Mouse (Mus musculus) liver, adult 2 months (tissue): Measurements from ENCODE around the gene Add2.

Experiments
- CTCF ChIP-seq: fragments of 200-500 bp; IDR thresholded peaks from 2 replicates; pipeline ENCODE4 v1.5.1; 2011; ENCODE audit warnings: low read depth, low read length, control low read depth
- POLR2A ChIP-seq: fragments of 200-500 bp; IDR thresholded peaks from 2 replicates; pipeline ENCODE4 v1.6.1; 2011; ENCODE audit warnings: low read length, control low read depth; ENCODE audit not compliant: insufficient read depth; ENCODE audit errors: extremely low read depth

DNA sequence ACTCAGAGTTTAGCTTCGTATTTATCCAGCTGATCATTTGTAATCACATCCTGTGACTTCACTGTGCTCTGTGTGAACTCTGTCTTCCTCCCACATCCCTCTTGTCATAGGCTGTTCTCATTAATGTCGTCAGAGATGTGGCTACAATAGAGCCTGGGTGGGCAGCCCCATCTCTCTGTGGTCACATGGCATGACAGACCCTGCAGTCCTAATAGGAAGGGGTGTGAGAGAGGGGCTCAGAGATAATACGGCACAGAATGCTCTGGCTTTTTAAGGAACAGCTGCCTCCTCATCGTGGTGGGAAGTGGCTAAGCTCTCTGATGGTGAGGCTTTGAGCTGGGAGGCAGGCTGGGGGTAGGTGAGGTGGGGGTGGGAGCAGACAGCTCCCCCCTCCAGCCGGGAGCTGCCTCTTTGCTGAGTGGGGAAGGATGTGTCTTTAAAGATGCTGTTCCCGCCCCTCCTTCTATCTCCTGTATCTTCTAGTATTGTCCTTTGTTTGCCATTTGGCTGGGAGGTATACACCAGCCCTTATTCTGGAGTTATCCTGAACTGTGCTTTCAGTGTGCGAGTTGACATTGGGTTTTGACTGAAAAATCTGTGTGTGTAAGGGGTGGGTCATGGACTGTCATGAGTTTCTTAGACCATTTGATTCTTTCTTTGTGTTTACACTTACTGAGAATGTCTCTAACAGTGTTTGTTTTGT is 30.8 kb downstream of the Add2 start:
- TF ChIP-seq CTCF = no peak
- no peak for TF ChIP-seq POLR2A
